11 mouse cellular contexts compared by ENCODE assay signal in genomic region chr5:148453776-148454175, GRCm38 (mm10). TPM values are rescaled to one million over a fixed set of nuclear protein-coding genes. Genes with fewer than 3 reads are reported as not detected.
DNase-seq lines count a peak whose midpoint lies in the region; ATAC-seq lines count a peak whose summit lies in the region.
"Had no signal": no experiment of that assay in that cellular context is flagged by ENCODE, and none has a peak within 500 bp of the region (broad histone marks: within the 10 kb centered on the region; RNA-seq: fewer than 3 reads in every experiment).

No protein-coding gene starts in this region.

- H3K4me2 ChIP-seq in midbrain, embryonic 11.5 days, result no peak overlapping the region
- no peak overlapping the region for H3K4me2 ChIP-seq in midbrain, embryonic 16.5 days (ENCODE audit: low read length)
- H3K4me2 ChIP-seq in hindbrain, embryonic 12.5 days (replicated peaks), result no peak overlapping the region
- H3K4me2 ChIP-seq: lung, embryonic 14.5 days had no signal

- H3K4me3 ChIP-seq in midbrain, embryonic 11.5 days (ENCODE audit: low read depth, low read length), result no peak overlapping the region
- H3K4me3 ChIP-seq in midbrain, embryonic 16.5 days (ENCODE audit: low read depth, low read length), result no peak overlapping the region
- no peak overlapping the region for H3K4me3 ChIP-seq in hindbrain, embryonic 12.5 days
- H3K4me3 ChIP-seq: erythroblast, embryonic 14.5 days had no signal

- H3K27me3 ChIP-seq in midbrain, embryonic 11.5 days (ENCODE audit: control insufficient read depth, insufficient read depth, low read length), result no peaks in the 10 kb centered on the region
- no peaks in the 10 kb centered on the region for H3K27me3 ChIP-seq in midbrain, embryonic 16.5 days (ENCODE audit: control insufficient read depth, insufficient read depth, low read depth, low read length)
- no peaks in the 10 kb centered on the region for H3K27me3 ChIP-seq in hindbrain, embryonic 12.5 days

- H3K36me3 ChIP-seq in midbrain, embryonic 11.5 days (ENCODE audit: control insufficient read depth, insufficient read depth, low read length), result no peaks in the 10 kb centered on the region
- no peaks in the 10 kb centered on the region for H3K36me3 ChIP-seq in midbrain, embryonic 16.5 days (ENCODE audit: control insufficient read depth, insufficient read depth, low read length)
- no peaks in the 10 kb centered on the region for H3K36me3 ChIP-seq in hindbrain, embryonic 12.5 days

- no peak overlapping the region for H3K9ac ChIP-seq in midbrain, embryonic 11.5 days (ENCODE audit: low read length)
- H3K9ac ChIP-seq in midbrain, embryonic 16.5 days (ENCODE audit: low read depth, low read length), result no peak overlapping the region
- no peak overlapping the region for H3K9ac ChIP-seq in hindbrain, embryonic 12.5 days
- H3K9ac ChIP-seq: lung, embryonic 14.5 days had no signal

- peak; percentile 27; the same call in 1 of the 2 replicates for ATAC-seq in midbrain, embryonic 11.5 days (ENCODE audit: low FRiP score)
- no peak for ATAC-seq in midbrain, embryonic 16.5 days
- ATAC-seq in hindbrain, embryonic 12.5 days (ENCODE audit: low FRiP score), result peak; percentile 67

- no peak overlapping the region for H3K27ac ChIP-seq in midbrain, embryonic 11.5 days (ENCODE audit: low read depth, low read length)
- H3K27ac ChIP-seq in midbrain, embryonic 16.5 days (ENCODE audit: low read length), result no peak overlapping the region
- H3K27ac ChIP-seq in hindbrain, embryonic 12.5 days, result peak overlapping the region; percentile 50

- H3K4me1 ChIP-seq in midbrain, embryonic 11.5 days (ENCODE audit: control insufficient read depth, insufficient read depth, low read length), result no peaks in the 10 kb centered on the region
- H3K4me1 ChIP-seq in midbrain, embryonic 16.5 days (ENCODE audit: control insufficient read depth, insufficient read depth, low read length), result no peaks in the 10 kb centered on the region
- H3K4me1 ChIP-seq in hindbrain, embryonic 12.5 days, result peaks cover 16% of the 10 kb centered on the region; the same call in 1 of the 2 replicates

- intact Hi-C loops in left cerebral cortex, postnatal 25 days (cut with DNase I), result loop anchor here (5.0 to 10.0 kb wide), 2 partner anchors 51 to 341 kb away; no protein-coding TSS in a partner anchor
- intact Hi-C loops in gastrocnemius, postnatal 36 days (cut with DNase I), result loop anchor here (10.0 kb wide), 1 partner anchor 341 kb away; no protein-coding TSS in a partner anchor

- WGBS in midbrain, embryonic 11.5 days, result 75% methylated on average over 12 of the region's 12 CpGs
- 53% methylated on average over 12 of the region's 12 CpGs for WGBS in midbrain, embryonic 16.5 days
- 49% methylated on average over 12 of the region's 12 CpGs for WGBS in hindbrain, embryonic 12.5 days

- H3K9me3 ChIP-seq in midbrain, embryonic 11.5 days (ENCODE audit: control insufficient read depth, low read length), result no peaks in the 10 kb centered on the region
- no peaks in the 10 kb centered on the region for H3K9me3 ChIP-seq in midbrain, embryonic 16.5 days (replicated peaks; ENCODE audit: control insufficient read depth, low read length, poor library complexity, severe bottlenecking)
- H3K9me3 ChIP-seq in hindbrain, embryonic 12.5 days (replicated peaks), result no peaks in the 10 kb centered on the region; the same call in 1 of the 2 replicates

- DNase-seq in midbrain, embryonic 11.5 days (ENCODE audit: low spot score, missing footprints), result no peak
- peak; percentile 64 to 85 for DNase-seq in left cerebral cortex, postnatal 25 days (ENCODE audit: low spot score in 2 of 2)
- peak; percentile 79 for DNase-seq in telencephalon, adult 2 months (ENCODE audit: low read depth, low spot score)
- no peak for DNase-seq in urinary bladder, postnatal 4 days (ENCODE audit: low spot score in 2 of 2)
- DNase-seq in gastrocnemius, postnatal 36 days, result no peak
- no peak for DNase-seq in heart, adult 9 months (ENCODE audit: low spot score in 2 of 2)
- DNase-seq: kidney, adult 8-10 months; lung, embryonic 14.5 days had no signal

RNA-seq across cellular contexts. Expression of gene Slc7a1, which starts 54.1 kb away (rescaled TPM):
- 18.3 and 20.6 TPM in 2 replicates for polyA plus RNA-seq in midbrain, embryonic 11.5 days (2014; fragmentation: Nextera tagmentation; extraction: Ambion mirVana)
- polyA plus RNA-seq in midbrain, embryonic 16.5 days (2015; fragmentation: Nextera tagmentation; extraction: Ambion mirVana), result 40.5 and 46.1 TPM in 2 replicates
- 15.4 and 17.1 TPM in 2 replicates for polyA plus RNA-seq in hindbrain, embryonic 12.5 days (2016; fragmentation: Nextera tagmentation; extraction: Ambion mirVana)
- 10 to 100 TPM; 30.6 to 30.9 TPM for total RNA-seq in left cerebral cortex, postnatal 25 days (2021)
- total RNA-seq in gastrocnemius, postnatal 36 days (2021), result 1 to 10 TPM; 1.9 to 2.8 TPM

Comparison
In these comparisons a context has a peak if more than half of its experiments do, and no peak if none do; other contexts are left out.
1. DNase-seq: peak in left cerebral cortex, postnatal 25 days (2 of 2) and telencephalon, adult 2 months (single experiment); none in midbrain, embryonic 11.5 days (single experiment), urinary bladder, postnatal 4 days (0 of 2), gastrocnemius, postnatal 36 days (0 of 2) and heart, adult 9 months (0 of 2).